Mouse (Mus musculus): ENCODE data around the gene Chaf1b.

Gene Chaf1b

DNA sequence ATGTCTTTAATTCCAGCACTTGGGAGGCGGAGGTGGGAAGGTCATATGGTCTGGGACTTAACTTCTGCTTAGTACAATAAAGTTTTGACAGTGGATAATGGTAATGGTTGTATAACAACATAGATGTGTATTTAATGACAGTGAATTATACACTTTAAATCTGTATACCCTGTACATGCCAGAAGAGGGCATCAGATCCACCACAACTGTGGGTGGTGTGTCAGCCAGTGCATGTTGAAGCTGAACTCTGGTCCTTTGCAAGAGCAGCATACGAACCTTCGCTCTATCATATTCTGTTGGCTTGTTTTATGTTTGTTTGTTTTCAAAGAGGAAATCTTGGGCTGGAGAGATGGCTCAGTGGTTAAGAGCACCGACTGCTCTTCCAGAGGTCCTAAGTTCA, 63.7 kb downstream of the Chaf1b start:
- no peak for DNase-seq (ENCODE audit: low spot score)

Measured in layer of hippocampus, adult 9-10 months (tissue).